Mouse (Mus musculus) monocyte, adult 5-6 weeks (primary cell): ENCODE data around the gene Coa3. TPM values are rescaled to one million over a fixed set of nuclear protein-coding genes. Genes with fewer than 3 reads are reported as not detected.
"Not testable (repeated sequence)": the region's sequence is repeated elsewhere in the genome, so short reads cannot be mapped to it uniquely, and the experiment has no call there.

Experiments used
- ATAC-seq: fragments of 153-309, 156-312 bp; replicated peaks from 2 replicates; pipeline ENCODE4 v1.8.0; 2017; ENCODE audit warnings: mild to moderate bottlenecking; ENCODE audit not compliant: low TSS enrichment, insufficient number of reproducible peaks, severe bottlenecking, poor library complexity, low FRiP score
- total RNA-seq: library from RNA; stranded (forward); fragments of 200-1000, 200-491, 200-594 nt; gene quantifications from 3 replicates; pipeline ENCODE4 v1.2.3, GENCODE M21; 2017

The Coa3 gene
- total RNA-seq, result 18.8 to 43.1 TPM (median 26.8 TPM) in 3 replicates

DNA sequence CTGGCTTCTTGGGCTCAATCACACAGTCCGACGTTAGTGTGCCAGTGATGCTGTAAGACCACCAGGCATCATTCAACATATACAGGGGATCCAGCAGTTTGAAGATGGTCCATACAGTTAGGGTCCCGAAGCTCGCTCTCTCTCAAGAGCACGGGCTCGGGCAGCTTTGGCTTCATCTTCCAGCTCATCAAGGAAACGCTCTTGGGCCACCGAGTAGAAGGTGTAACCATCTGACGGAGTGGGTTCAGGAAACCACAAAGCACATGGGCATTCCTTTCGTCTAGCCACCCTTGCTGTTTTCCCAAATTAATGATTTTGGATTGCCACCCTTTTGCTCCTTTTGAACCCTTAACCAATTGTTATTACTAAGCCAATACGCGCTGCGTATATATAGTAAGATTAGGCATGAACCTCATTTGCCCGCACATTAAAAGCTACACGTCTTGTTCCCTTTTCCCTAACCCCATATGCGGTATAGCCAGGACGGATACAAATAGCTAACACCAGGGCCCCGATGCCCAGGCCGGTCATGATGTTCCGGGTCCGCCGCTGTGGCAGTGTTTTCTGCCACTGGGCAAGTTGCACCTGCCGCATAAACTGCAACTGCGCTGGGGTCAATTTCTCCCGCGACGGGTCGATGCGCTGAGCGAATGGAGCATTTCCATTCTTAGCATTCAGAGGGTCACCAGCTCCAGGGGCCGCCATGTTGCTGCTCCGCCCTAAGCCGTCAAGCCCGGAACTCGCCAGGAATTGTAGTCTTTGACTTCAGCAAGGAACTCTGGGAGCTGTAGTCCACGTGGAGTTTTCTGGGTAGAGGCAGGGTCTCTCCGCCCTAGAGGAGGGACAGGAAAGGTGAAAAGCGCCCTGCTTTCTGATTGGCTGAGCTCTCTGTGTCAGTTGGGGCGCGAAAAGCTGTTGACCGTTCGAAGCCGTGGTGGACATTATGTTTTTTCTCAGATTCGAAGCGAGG is at the start of gene Coa3, which contains the start of gene Cntd1:
Gene Coa3 (minus strand): TSS at position 892 of the 970 bp plus-strand sequence.
Gene Cntd1 (plus strand): TSS at position 790 of the 970 bp plus-strand sequence.
- ATAC-seq, result peak; percentile 94

GRCm38 (mm10) chr11:101327311-101327710 is 48.4 kb upstream of the Coa3 start:
- no peak for ATAC-seq

DNA sequence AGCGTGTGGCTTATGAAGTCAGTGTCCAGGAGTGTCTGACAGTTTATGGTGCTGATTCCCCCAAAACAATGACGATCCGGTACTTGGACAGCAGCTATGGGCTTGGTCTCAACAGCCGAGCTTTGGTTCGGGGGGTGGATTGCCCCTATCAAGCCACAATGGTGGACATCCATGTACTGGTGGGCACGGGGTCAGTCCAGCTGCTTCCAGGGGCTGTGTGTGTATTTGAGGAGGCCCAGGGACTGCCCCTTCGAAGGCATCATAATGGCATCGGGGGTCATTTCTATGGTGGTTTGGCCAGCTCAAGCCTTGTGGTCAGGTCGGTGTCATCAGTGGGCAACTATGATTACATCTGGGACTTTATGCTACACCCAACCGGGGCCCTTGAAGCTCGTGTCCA is 47.2 kb upstream of the Coa3 start:
- no peak for ATAC-seq

DNA sequence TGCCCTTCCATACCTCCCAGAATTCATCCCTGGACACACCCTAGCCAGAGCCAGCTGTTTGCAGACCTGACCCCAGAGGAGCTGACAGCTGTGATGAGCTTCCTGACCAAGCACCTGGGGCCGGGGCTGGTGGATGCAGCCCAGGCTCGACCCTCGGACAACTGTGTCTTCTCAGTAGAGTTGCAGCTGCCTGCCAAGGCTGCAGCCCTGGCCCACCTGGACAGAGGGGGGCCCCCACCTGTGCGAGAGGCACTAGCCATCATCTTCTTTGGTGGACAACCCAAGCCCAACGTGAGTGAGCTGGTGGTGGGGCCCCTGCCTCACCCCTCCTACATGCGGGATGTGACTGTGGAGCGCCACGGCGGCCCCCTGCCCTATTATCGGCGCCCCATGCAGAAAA is 46.3 kb upstream of the Coa3 start:
- ATAC-seq, result not testable (repeated sequence)

- ATAC-seq, result no peak
Measured at GRCm38 (mm10) chr11:101324763-101325162, 45.8 kb upstream of the Coa3 start, which contains the start of gene Aoc2. Gene Aoc2, plus strand, starts transcription at chr11:101325063.

GRCm38 (mm10) chr11:101323609-101324008 is 44.7 kb upstream of the Coa3 start:
- ATAC-seq, result no peak

DNA sequence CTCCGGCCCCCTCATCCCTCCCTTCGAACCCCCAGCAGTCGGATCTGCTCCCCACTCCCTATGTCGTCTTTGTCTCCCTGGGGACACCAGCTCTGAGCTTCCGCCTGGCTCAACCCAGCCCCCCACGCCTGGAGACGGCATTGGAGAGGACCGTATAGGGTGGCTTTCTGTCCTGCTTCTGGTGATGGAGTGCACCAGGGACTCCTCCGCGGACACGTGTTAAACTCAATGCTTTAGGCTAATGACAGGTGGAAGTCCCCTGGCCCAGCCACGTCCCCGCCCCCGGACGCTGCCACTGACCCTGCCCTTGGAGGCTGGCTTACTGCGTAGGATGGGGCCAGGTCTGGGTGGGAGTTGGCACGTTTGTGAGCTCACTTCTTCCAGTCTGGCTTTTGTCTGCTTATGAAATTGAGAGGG is 37.6 kb upstream of the Coa3 start:
- ATAC-seq, result peak; percentile 12; the same call in 1 of the 2 replicates

GRCm38 (mm10) chr11:101315665-101316500 is 37.0 kb upstream of the Coa3 start, which contains the start of gene Psme3:
Gene Psme3, plus strand, starts transcription at chr11:101316213.
- peak; percentile 92 for ATAC-seq

DNA sequence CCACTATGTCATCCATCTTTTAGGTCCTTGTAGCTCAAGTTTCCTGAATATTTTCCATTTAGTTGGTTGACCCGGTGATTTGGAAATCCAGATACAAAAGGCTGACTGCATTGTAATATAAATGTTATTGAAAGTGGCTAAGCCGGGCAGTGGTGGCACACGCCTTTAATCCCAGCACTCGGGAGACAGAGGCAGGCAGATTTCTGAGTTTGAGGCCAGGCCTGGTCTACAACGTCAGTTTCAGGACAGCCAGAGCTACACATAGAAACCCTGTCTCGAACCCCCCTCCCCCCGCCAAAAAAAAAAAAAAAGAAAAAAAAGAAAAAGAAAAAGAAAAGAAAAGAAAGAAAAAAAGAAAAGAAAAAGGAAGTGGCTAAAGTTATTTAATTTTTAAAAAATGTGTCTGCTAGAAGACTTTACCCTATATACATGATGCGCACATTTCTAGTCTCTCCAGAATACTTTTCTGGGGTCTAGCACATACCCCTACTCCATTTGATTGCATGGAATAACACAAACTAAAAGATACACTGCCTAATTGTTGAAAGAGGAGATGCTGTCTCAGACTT is 36.3 kb upstream of the Coa3 start:
- no peak for ATAC-seq

DNA sequence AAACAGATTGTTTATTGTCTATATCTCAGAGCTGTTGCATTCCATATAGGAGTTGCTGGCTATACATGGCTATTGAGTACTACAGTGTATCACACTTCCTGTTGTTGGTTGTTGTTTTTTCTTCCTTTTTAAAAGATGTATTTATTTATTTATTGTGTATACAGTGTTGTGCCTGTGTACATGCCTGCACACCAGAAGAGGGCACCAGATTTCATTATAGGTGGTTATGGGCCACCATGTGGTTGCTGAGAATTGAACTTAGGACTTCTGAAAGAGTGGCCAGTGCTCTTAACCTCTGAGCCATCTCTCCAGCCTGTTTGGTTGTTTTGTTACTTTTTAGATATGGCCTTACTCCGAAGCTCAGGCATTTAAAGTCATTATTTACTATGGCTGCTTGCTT is 35.7 kb upstream of the Coa3 start:
- ATAC-seq, result no peak

- ATAC-seq, result no peak
Measured at GRCm38 (mm10) chr11:101312150-101312549, 33.2 kb upstream of the Coa3 start.

GRCm38 (mm10) chr11:101311083-101311482 is 32.2 kb upstream of the Coa3 start:
- no peak for ATAC-seq

GRCm38 (mm10) chr11:101307744-101308143 is 28.8 kb upstream of the Coa3 start:
- ATAC-seq, result no peak

- peak; percentile 98 for ATAC-seq
Measured at GRCm38 (mm10) chr11:101302004-101302798, 23.3 kb upstream of the Coa3 start, which contains the start of gene Becn1. Gene Becn1, minus strand, starts transcription at chr11:101302286.

GRCm38 (mm10) chr11:101301299-101302003 is 22.5 kb upstream of the Coa3 start:
- ATAC-seq, result peak; percentile 14; the same call in 1 of the 2 replicates

DNA sequence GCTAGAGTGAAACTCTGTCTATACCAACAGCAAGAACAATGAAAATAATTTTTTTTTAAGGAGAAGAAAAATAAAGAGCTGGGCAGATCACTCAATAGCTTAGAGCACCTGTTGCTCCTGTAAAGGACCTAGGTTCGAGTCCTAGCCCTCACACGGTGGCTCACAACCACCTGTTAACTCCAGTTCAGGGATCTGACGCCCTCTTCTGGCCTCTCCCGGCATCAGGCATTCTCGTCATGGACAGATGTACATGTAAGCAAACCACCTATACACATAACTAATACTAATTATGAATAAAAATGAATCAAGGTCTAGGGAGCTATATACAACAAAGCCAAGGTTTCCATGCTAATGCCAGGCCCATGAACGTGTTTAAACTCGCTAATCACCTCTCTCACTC is 22.0 kb upstream of the Coa3 start:
- no peak for ATAC-seq

DNA sequence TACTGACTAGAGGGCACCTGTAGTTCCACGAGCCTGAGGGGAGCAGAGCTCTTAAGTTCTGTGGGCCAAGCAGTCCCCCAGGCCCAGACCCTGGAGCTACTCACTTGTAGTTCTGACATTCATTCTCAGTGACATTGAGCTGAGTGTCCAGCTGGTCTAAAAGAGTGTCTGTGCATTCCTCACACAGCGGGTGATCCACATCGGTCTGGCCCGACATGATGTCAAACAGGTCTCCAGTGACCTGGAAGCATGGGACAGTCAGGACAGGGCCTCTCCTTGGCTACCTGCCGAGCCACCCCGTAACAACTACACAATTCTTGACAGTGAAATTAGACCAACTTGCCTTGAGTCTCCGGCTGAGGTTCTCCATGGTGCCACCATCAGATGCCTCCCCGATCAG is 16.3 kb upstream of the Coa3 start:
- ATAC-seq, result no peak
